Mouse (Mus musculus): ENCODE data around the gene Nrp2.

Gene Nrp2

DNA sequence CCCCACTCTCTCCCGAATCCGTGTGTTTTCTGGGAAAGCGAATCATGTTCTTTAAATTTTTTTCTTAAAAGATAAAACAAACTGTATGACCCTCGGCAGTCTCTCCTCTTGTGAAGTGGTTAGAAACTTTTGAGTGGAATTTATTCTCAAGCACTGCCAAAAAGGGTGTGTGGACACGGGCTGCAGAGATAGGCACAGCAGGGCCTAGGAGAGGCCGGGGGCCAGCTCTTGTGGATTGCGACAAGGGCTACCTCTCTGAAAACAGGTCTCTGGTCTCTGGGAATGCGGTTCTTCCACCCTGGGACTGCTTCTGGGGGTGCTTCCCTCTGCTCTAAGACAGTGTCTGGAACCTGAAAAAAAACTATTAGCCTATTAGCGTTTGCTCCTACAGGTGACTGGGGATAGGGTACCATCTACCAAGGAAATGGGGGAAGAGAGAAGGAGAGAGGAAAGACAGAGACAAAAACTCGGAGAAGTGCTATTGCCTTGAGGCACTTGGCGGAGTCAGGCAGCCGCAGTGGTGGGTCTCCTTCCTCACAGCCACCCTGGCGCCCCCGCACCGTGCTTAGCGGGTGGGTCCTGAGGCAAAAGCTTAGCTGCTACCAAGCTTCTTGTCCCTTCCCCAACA, 1.9 kb downstream of the Nrp2 start:
- no peak for DNase-seq (ENCODE audit: low spot score)

DNA sequence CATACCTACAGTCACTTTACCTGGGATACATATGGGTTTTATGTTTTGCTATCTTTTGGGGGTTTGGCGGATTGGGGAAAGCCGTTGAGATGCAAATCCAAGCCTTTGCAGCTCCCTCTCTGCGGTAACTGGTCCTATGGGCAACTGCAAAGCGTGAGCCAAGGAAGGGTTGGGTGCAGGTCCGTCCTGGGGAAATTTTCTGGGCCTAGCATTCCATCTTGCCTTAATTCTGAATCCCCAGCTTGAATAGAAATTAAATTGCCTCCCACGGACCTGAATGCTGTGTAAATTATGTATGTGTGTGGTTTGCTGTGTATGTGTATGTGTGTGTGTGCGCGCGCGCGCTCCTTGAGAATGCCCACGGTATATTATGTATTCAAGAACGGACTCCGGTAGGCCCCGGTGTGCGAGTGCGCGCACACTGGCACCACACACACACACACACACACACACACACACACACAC, 2.5 kb downstream of the Nrp2 start:
- DNase-seq (ENCODE audit: low spot score) = no peak

DNA sequence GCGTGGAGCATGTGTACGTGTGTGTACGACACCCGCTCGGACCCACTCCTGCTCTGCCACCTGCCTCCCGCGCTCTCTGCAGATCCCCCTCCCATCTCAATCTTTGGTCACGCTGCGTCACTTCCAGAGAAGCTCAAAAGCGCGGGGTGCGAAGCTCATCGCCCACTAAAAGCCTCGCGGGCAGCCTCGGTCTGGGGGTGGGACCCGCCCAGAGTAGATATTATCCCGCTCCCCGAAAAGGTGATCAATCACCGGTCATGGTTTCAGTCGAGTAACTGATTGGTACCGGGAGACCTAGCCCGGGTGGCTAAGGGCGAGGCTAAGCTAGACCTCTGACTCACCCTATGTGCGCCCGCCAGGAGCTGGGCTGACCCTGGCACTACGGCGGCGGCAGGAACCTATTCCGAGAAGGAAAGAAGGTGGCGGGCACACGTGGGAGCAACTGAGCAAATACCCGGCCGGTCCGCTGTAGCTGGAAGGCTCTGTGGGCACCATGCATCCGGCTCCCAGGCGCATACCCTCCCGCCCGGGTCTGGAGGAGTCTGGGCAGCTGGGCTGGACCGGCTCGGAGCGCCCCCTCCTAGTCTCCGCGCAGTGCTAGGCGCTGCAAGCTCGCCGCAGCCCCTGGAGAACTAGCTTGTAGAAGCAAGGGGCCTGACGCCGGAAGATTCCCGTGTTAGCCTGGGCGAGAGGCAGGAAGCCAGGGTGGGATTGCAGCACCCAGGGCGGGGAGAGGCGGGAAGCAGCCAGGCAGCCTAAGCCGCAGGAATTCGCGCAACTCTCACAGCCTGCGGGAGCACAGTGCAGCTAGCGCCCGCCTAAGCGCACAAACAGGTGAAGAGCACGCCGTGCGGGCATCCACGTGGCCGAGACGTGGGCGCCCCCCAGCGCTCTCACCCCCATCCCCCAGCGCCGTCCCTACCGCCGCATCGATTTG, 3.3 kb downstream of the Nrp2 start:
- no peak for DNase-seq (ENCODE audit: low spot score)

DNA sequence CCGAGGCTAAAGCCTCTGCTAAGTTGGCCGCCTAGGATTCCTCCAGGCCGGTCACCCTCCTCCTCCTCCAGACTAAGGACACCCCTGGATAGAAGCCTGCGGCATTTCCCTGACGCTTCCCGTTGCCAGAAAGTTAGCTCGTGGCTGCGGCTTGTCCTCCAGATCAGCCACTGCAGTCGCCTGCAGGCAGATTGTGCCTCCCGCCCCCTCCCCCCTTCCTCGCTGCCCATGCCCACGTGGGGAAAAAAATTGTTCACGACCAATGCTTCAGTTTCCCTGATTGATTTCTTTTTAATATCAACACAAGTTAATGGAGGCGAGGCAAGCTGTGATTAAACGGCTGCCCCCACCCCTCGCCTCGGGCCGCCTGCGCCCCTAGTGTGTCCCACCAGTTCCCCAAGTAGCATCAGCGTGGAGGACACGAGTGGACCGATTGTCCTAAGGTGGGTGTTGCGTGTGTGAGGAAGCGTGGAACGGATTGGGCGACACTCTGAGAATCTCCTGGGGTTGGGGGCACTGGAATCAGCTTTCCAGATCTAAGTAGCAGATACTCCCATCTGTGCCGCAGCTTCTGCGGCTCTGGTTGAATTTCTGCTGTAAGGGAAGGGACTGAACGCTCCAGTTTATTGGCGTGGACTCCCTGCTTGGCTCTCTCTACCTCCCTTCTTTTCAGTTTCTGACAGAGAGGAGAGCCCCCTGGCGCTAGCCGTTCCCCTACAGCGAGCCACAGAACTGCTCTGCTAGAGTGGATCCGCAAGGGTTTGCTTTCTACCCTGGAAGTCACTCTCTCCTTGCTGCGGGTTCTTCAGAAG, 4.2 kb downstream of the Nrp2 start:
- DNase-seq (ENCODE audit: low spot score) = no peak

DNA sequence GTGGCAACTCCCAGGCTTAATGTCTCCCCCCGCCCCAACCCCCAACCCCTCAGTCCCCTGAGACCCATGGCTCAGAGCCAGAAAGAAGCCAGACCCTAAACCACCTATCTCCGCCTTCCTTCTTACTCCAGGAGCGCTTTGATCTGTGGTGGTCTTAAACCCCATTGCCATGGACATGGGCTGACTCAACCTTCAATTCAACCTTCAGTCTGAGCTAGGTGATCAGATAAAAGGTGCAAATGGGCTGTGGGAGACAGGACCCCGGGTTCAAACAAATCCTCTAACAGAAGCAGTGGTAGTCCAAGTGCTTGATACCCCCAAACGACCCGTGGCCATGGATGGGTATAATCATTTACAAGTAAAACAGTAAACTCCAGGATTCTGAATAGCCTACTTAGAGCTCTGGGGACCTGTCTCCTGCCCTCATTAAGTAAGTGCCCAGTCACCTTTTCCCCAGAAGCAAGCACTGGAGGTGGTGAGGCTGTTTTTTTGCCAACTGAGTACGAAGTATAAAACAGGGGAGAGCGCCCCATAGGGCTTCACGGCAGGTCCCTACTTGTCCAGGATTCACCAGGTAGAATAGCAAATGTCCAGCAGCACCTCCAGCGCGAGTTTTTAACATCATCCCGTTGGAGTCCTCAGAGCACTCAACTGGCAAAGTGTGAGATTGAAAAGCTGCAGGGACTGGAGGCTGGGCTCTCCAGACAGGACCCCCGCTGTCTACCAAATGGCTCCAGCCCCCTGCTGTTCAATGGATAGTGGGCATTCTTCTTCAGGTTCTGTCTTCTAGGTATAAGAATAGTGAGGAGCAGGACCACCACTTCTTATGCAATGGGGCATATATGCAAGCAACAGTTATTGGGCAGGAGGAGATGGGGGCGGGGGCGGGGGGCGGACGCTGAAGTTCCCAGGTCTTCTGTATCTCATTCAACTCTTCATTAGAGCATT, 5.1 kb downstream of the Nrp2 start:
- no peak for DNase-seq (ENCODE audit: low spot score)

DNA sequence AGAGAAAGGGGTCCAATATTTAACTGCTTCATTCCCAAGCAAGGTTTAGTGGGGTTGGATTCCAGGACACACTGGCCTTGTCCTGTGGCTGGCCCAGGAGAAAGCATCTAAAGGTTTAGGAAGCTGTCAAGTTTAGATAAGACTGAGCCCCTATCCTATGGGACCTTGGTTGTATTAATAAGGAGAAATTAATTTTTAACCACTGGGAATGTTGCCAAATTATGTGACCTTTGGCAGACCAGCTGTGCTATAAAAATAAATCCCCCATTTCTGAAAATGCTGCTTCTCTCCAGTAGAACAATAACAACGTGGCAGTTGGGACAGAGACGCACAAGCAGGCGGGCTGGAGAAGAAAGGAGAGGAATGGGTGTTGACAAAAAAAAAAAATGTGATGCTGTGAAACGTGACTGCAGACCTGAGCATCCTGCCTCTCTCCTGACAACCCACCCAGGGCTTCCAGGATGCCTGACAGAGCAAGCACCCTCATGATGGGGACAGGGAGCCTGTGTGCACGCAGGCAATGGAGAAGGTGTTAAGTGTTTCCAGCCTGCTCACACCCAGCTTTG, 6.8 kb downstream of the Nrp2 start:
- DNase-seq (ENCODE audit: low spot score) = no peak

DNA sequence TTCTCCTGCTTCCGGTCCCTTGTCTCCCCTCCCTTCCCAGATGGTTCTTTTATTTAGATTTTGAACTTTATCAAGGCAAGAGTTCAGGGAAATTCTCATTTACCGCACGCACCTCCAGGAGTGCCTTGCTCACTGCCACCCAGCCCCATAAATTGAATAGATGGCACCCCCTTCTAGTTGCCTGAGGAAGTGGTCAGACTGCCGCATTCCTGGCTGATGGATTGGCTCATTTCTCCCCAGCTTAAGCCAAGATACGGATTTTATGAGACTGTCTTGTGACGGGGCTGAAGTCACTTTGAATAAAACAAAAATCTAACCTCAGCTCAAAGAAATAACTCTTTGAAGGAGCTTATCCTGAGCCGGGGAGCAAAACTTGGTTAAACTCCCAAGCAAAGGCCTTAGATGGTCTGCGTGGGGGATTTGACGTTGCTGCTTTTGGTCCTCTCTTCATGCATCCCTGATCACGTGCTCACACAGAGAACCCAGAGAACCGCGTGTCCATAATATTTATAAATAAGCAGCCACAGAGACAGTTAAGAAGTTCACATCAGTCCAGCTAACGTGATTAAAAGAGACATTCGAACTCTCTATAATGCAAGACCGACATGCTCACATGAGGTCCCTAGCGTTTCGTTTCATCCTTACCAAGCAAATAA, 10.1 kb downstream of the Nrp2 start:
- DNase-seq (ENCODE audit: low spot score) = no peak

DNA sequence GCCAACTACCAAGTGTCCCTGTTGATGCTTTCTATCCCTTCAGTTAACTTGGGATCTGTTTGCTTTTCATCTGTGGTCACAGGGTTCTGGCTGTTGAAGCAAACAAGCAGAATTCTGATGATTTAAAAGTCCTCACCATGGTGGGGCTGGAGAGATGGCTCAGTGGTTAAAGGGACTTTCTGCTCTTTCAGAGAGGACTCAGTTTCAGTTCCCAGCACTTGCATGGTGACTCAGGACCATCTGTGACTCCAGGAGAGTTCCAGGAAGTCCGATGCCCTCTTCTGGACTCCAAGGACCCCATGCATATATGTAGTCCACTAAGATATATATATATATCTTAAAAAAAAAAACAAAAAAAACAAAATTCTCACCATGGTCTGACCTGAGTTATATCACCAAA, 11.9 kb downstream of the Nrp2 start:
- DNase-seq (ENCODE audit: low spot score) = no peak

DNA sequence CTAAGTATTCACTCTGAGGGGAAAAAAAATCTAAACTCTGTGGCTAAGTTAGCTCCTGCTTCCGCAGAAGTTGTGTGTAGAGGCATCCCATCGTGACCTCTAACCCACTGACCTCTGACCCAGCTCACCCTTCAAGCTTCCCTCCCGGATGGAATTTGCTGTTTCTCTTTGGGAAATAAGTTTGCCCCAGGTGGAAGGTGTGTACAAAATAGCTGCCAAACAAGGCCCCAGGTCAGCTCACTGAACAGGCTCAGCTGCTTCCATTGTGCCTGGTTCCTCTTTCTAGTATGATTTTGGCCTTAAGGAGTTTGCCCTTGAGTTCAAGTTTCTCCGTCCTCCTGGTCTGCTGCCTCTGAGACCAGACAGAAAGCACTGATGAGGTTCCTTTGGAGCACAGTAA, 12.6 kb downstream of the Nrp2 start:
- DNase-seq (ENCODE audit: low spot score) = no peak

DNA sequence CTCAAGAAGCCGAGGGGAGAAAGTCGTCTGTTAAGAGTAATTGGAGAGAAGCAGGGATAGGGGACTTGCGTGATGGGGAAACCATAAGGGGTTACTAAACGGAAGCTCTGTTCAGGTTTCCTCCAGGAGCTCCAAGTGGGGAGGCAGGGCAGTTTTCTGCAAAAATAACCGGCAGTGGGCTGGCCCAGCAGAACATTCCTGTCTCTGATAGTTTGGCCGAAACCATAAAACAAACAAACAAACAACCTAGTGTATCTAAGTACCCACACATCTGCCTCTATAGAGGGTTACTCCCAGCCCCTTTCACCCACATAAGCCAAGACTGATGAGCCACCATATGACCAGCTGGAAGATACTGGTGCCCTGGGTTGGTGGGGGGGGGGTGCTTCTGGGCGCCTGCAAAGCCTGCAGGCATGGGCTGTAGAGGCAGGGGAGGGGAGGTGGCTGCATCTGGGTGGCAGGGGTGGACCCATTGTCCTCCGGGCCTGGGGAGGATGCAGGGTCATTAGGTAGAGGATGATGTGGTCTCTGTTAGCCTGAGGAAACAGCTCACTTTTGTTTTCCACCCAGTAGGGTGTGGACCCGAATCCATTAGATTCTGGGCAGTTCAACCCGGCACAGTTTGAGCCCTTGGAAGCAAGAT, 13.9 kb downstream of the Nrp2 start:
- DNase-seq (ENCODE audit: low spot score) = no peak

DNA sequence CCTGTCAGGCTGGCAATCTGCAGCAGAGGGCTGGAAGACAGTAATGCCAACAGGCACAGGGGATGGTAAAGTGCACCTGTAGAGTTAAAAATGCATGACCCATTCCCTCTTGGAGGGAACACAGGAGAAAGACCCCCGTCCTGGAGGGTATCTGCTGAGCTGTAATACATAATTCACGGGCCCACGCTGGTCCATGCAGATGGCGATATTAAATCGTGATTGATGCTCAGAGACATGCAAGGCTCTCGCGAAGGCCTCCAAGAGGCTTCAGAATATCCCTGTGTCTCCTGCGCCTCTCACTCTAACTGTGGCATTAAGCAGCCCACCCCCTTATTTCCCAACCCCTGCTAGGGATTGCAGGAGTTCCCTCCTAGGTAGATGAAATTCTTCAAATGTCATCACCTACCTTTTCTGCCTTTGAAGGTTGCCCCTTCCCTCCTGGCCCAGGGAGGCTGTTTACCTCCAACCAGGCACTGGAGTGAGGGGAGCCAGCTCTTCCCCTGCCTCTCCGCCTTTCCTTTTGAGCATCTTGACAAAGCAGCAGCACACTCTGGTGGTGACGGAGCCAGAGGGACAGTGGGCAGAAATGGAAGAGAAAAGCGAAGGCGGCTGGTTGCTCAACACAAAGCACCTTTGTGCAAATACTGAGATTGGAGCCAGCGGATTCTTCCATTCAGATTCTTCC, 14.6 kb downstream of the Nrp2 start:
- DNase-seq (ENCODE audit: low spot score) = no peak

DNA sequence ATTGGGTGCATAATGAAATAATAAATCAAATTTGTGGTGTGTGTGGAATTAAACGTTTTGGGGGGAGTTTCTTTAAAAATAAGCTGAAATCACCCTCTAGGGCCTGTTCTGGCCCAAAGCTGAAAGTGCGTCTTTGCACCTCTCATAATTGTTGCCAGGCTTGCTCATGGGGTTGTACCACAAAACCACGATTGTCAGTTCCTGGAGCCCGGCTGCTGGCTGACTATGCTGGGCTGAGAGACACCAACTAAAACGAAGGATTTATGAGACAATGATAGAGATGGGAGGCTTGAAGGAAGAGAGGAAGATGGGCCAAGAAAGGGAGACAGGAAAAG, 15.1 kb downstream of the Nrp2 start:
- no peak for DNase-seq (ENCODE audit: low spot score)

DNA sequence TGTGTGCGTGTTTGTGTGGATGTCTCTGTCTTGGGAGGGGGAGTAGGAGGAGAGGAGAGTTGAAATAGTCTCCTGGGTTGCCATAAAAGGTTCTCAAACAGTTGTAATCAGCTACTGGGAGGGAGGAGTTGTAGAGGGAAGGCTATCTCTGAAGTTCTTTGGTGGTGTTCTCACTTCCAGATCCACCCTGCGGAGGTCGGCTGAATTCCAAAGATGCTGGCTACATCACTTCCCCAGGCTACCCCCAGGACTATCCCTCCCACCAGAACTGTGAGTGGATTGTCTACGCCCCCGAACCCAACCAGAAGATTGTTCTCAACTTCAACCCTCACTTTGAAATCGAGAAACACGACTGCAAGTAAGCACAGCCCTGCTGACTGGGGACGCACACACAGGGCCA, 15.7 kb downstream of the Nrp2 start:
- DNase-seq (ENCODE audit: low spot score) = no peak

DNA sequence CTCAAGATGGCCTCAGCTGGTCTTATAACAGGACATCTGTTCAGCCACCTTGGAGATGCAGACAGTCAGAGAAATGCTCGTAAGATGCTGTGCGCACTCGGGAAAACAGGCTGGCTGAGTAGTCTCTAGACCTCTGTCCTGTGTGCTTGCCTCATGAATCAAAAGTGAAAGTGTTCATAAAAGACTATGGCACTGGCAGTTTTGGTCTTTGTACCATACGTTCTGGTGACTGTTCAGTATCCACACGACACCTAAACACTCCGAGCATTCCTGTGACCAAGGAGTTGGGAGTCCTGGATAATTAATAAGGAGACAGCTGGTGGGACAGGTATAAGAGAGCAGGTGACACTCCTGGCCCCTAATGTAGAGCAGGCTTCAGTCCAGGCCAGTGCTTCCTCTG, 16.7 kb downstream of the Nrp2 start:
- DNase-seq (ENCODE audit: low spot score) = no peak

DNA sequence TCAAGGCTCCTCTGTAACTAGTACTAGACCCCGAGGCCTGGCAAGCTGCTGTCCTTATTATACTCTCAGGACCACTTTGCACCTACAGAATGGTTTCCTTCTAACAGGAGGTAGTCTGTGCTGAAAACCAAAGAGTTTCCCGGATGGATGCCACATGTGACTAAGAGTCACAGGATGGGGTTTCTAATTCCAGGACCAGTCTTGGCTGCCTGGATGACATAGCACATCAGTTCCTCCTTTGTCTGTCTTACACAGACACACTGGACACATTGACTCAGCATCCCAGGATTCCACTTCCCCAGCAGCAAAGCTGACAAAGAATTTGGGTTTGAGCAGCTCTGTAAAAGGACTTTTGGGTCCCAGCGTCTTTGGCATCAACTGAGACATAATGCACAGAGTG, 17.1 kb downstream of the Nrp2 start:
- DNase-seq (ENCODE audit: low spot score) = no peak

DNA sequence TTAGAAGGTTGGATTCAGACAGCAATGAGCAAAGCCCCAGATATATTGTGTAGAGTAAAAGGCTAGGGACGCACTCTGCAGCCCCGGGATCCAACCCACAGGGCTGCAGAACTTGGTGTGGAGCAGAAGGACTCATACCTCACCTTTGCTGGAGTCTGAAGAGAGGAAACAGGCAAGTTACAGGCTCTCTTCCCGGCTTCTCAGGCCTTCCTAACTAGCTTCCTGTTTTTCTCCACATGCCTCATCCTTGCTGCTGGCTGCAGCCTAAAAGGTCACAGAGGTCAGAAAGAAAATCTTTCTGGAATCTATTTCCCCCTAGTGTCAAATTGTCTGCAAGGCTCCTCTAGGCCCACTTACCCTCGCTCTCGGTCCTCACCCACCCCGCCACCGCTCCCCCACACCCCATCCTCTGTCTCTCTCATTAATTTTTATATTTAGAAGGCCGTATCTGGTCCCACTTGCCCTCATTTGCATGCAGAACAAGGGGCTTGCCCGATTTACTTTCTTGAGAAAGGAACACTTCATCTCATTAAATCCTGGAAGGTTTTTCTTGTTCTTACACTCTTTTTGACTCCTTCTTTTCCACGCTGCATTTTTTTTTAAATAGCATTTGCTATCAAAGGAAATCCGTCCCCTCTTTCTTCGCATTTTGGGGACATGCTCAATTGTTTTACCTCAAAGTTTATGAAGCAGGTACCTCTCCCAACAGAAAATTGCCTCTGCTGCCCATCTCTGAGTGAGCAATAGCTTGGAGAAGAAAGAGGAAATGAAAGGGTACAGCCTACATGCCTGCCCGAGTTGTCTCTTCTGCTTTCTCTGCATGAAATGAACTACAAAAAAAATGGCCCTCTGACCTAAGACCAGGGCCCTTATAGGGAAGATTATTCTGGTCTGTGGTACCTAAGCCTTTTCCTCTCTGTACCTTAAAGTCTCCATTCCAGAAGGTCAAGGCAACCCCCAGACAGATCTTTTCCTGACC, 17.9 kb downstream of the Nrp2 start:
- no peak for DNase-seq (ENCODE audit: low spot score)

DNA sequence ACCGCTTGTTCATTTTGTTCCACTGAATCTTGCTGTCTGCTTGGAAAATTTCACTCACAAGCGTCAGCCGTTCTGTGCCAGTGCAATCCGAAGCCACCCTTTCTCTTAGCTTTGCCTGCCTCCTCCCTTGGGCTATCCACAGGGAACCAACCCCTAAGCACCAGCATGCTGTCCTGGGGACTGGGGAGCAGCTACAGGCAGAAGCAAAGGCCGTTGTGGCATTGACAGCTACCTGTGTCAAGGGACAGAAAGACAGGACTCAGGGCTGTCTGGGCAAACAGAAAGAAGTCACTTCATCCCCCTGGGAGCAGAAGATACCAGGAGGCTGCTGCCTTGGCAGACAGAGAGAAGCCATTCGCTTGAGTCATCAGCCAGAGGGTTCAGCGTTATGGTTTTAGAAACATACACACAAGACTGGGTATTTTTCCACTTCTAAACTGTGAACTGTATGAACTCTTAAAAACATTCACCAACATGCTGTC, 18.7 kb downstream of the Nrp2 start:
- DNase-seq (ENCODE audit: low spot score) = no peak

DNA sequence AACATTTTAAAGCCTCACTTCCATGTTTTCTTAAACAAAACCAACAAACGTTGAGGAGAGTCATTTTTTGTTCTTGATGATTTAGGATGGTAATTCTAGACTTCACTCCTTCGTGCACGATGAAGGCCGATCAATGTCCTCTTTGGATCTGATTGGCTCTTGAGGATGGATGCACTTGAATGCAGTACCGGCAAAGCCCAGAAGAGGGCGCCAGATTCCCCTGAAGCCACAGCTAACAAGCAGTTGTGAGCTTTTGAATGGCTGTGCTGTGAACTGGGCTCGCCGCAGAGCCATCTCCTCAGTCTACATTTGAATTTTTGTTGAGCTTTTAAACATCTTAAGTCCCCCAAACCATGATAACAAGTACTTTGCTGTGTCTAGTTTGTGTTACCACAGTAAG, 19.4 kb downstream of the Nrp2 start:
- peak; percentile 43 for DNase-seq (ENCODE audit: low spot score)

Data from c-Kit-positive CD71-positive TER-119-positive erythroid progenitor cells, embryonic 14.5 days (primary cell).